Mouse (Mus musculus): Measurements from ENCODE around the gene Cox6a1. TPM values are rescaled to one million over a fixed set of nuclear protein-coding genes. Genes with fewer than 3 reads are reported as not detected.
A peak's percentile ranks its signal among the peaks of the same experiment; 100 is the strongest.
"Not testable (repeated sequence)": the region's sequence is repeated elsewhere in the genome, so short reads cannot be mapped to it uniquely, and the experiment has no call there.

Gene Cox6a1
- 1,007 and 1,008 TPM in 2 replicates for polyA plus RNA-seq (2015; fragmentation: Nextera tagmentation; extraction: Ambion mirVana)

DNA sequence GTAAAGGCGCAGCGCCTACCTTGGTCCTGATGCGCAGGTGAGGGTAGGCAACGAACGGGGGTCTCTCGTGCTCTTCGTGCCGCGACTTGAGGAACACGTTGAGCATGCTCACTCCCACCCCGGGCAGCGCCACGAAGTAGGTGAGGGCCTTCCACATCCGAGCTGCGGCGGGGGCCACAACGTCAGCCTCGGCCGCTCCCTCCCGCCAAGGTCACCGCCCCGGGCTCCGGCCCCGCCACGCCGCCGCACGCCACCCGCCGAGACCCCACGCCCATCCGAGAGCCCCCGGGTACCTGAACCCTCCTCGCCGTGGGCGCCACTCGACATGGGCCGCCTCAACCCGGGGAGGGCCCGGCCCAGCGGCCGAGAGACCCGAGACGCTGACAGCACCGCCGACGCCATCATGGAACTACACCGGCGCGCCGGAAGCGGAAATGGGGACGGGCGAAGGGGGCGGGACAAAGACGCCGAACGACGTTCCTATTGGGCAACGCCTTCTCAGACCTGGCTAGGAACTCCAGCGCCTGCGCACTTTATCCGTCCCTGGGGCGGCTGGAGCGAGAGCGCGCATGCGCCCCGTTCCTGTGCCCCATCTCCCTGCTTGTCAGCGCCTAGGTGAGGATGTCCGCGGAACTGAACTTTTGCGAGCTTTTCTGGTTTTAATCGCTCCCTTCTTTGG is at the start of gene Cox6a1:
Gene Cox6a1 (minus strand): TSS at position 436 of the 679 bp plus-strand sequence.
- under 1% methylated on average over 71 of the region's 74 CpGs for WGBS

DNA sequence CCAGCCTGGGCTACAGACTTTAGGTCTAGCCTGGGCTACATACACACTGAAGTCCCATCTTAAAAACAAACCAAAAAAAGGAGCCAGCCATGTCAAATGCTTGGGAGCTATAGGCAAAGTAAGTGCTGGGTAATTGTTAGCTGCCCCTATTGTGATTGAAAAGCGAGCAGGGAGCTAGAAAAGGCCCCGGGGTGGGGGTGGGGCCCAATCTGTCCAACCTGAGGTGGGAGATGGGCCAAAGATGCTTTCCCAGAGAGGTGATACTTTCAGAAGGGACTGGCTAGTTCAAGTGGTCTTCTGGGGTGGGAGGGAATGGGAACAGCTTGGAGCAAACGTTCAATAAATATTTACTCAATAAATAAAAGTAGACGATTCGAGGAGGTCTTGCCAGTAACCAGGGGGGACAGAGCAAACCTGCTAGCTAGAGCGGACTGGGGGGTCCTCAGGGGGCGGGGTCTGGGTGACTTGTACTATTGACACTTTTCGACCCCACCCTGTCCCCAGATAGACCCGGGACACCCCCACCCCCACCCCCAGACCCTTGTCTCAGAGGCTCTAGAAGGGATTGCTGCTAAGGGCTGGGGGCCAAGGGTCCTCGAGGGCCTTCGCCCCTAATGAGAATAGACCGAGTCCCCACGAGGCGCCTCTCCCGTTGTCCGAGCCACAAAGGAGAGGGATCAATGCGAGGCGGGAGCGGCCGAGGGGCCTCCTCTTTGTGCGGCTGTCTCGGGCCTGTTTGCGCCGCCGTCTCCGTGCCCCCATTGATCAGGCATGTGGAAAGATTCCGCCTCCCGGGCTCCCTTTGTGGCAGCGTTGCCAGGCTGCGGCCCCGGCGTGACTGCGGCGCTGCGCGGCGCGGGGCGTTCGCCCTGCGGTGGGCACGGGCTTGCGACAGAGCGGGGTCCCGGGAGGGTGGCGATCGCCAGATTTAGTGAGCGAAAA is 49.3 kb upstream of the Cox6a1 start:
- peak overlapping the region; percentile 81 for H3K4me2 ChIP-seq (ENCODE audit: low read length)
- H3K27me3 ChIP-seq (ENCODE audit: control insufficient read depth, insufficient read depth, low read depth, low read length): no peaks in the 10 kb centered on the region
- H3K4me3 ChIP-seq (ENCODE audit: low read depth, low read length): peak overlapping the region; percentile 38
- WGBS: 1% methylated on average over 48 of the region's 48 CpGs
- H3K4me1 ChIP-seq (ENCODE audit: control insufficient read depth, insufficient read depth, low read length): peaks cover 14% of the 10 kb centered on the region
- H3K9ac ChIP-seq (ENCODE audit: low read depth, low read length): peak overlapping the region; percentile 81
- no peaks in the 10 kb centered on the region for H3K9me3 ChIP-seq (replicated peaks; ENCODE audit: control insufficient read depth, low read length, poor library complexity, severe bottlenecking)
- no peaks in the 10 kb centered on the region for H3K36me3 ChIP-seq (ENCODE audit: control insufficient read depth, insufficient read depth, low read length)
- ATAC-seq: peak; percentile 80
- peak overlapping the region; percentile 80 for H3K27ac ChIP-seq (ENCODE audit: low read length)

More for the DNA sequence above, at the start of gene Cox6a1:
- H3K36me3 ChIP-seq (ENCODE audit: control insufficient read depth, insufficient read depth, low read length): peaks cover 16% of the 10 kb centered on the region
- peak within 1 kb of the TSS; percentile 88 for H3K9ac ChIP-seq (ENCODE audit: low read depth, low read length)
- H3K27me3 ChIP-seq (ENCODE audit: control insufficient read depth, insufficient read depth, low read depth, low read length): no peaks in the 10 kb centered on the region
- peak; percentile 93 for ATAC-seq
- H3K27ac ChIP-seq (ENCODE audit: low read length): peak within 1 kb of the TSS; percentile 81
- no peaks in the 10 kb centered on the region for H3K9me3 ChIP-seq (replicated peaks; ENCODE audit: control insufficient read depth, low read length, poor library complexity, severe bottlenecking)
- H3K4me2 ChIP-seq (ENCODE audit: low read length): peak within 1 kb of the TSS; percentile 94
- peaks cover 15% of the 10 kb centered on the region for H3K4me1 ChIP-seq (ENCODE audit: control insufficient read depth, insufficient read depth, low read length)
- H3K4me3 ChIP-seq (ENCODE audit: low read depth, low read length): peak within 1 kb of the TSS; percentile 93

- Histone ChIP-seq H3K9me3 (replicated peaks; ENCODE audit: control insufficient read depth, low read length, poor library complexity, severe bottlenecking) (no peaks in the 10 kb centered on the region), H3K36me3 (ENCODE audit: control insufficient read depth, insufficient read depth, low read length) (no peaks in the 10 kb centered on the region), H3K4me2 (ENCODE audit: low read length) (no peak overlapping the region), H3K4me1 (ENCODE audit: control insufficient read depth, insufficient read depth, low read length) (peaks cover 14% of the 10 kb centered on the region), H3K27ac (ENCODE audit: low read length) (no peak overlapping the region), H3K9ac (ENCODE audit: low read depth, low read length) (no peak overlapping the region), H3K27me3 (ENCODE audit: control insufficient read depth, insufficient read depth, low read depth, low read length) (no peaks in the 10 kb centered on the region), H3K4me3 (ENCODE audit: low read depth, low read length) (no peak overlapping the region)
- WGBS: 52% methylated on average over 11 of the region's 11 CpGs
- ATAC-seq: no peak
These were observed 47.9 kb upstream of the Cox6a1 start for GRCm38 (mm10) chr5:115396654-115397053.

GRCm38 (mm10) chr5:115394836-115395235 is 46.1 kb upstream of the Cox6a1 start:
- Histone ChIP-seq H3K9me3 (replicated peaks; ENCODE audit: control insufficient read depth, low read length, poor library complexity, severe bottlenecking) (no peaks in the 10 kb centered on the region), H3K27ac (ENCODE audit: low read length) (no peak overlapping the region)
- 20% methylated on average over 10 of the region's 10 CpGs for WGBS

DNA sequence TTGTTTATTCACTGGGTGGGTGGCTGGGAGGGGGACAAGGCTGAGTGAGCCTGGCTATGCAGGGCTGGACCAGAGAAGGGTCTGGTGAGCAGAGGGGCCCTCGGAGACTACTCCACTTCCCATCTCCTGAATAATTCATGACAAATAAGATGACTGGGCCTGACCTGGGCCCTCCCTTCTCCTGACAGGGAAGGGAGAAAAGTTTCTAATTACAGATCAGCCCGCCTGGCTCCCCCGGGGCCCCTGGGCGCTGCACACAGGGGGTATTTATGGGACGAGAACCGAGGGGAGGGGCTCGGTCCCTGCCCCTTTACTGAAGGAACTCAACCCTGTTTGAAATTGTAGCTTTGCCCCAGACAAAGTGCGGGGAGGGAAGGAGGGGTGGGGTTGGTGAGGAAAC is 45.4 kb upstream of the Cox6a1 start:
- no peaks in the 10 kb centered on the region for H3K27me3 ChIP-seq (ENCODE audit: control insufficient read depth, insufficient read depth, low read depth, low read length)
- H3K9ac ChIP-seq (ENCODE audit: low read depth, low read length): no peak overlapping the region
- peaks cover 14% of the 10 kb centered on the region for H3K4me1 ChIP-seq (ENCODE audit: control insufficient read depth, insufficient read depth, low read length)
- H3K9me3 ChIP-seq (replicated peaks; ENCODE audit: control insufficient read depth, low read length, poor library complexity, severe bottlenecking): no peaks in the 10 kb centered on the region
- no peak overlapping the region for H3K4me2 ChIP-seq (ENCODE audit: low read length)
- WGBS: 2% methylated on average over 8 of the region's 8 CpGs
- H3K27ac ChIP-seq (ENCODE audit: low read length): no peak overlapping the region
- no peak overlapping the region for H3K4me3 ChIP-seq (ENCODE audit: low read depth, low read length)
- no peak for ATAC-seq
- no peaks in the 10 kb centered on the region for H3K36me3 ChIP-seq (ENCODE audit: control insufficient read depth, insufficient read depth, low read length)

More at GRCm38 (mm10) chr5:115394836-115395235, 46.1 kb upstream of the Cox6a1 start:
- no peak for ATAC-seq
- Histone ChIP-seq H3K27me3 (ENCODE audit: control insufficient read depth, insufficient read depth, low read depth, low read length) (no peaks in the 10 kb centered on the region), H3K4me3 (ENCODE audit: low read depth, low read length) (no peak overlapping the region), H3K9ac (ENCODE audit: low read depth, low read length) (no peak overlapping the region), H3K4me2 (ENCODE audit: low read length) (no peak overlapping the region), H3K36me3 (ENCODE audit: control insufficient read depth, insufficient read depth, low read length) (no peaks in the 10 kb centered on the region), H3K4me1 (ENCODE audit: control insufficient read depth, insufficient read depth, low read length) (peaks cover 14% of the 10 kb centered on the region)

- H3K36me3 ChIP-seq (ENCODE audit: control insufficient read depth, insufficient read depth, low read length): no peaks in the 10 kb centered on the region
- no peak overlapping the region for H3K4me2 ChIP-seq (ENCODE audit: low read length)
- H3K4me3 ChIP-seq (ENCODE audit: low read depth, low read length): no peak overlapping the region
- H3K9me3 ChIP-seq (replicated peaks; ENCODE audit: control insufficient read depth, low read length, poor library complexity, severe bottlenecking): no peaks in the 10 kb centered on the region
- 91% methylated on average over 1 of the region's 1 CpGs for WGBS
- no peak for ATAC-seq
- H3K4me1 ChIP-seq (ENCODE audit: control insufficient read depth, insufficient read depth, low read length): peaks cover 2% of the 10 kb centered on the region
- H3K27ac ChIP-seq (ENCODE audit: low read length): no peak overlapping the region
- no peaks in the 10 kb centered on the region for H3K27me3 ChIP-seq (ENCODE audit: control insufficient read depth, insufficient read depth, low read depth, low read length)
- H3K9ac ChIP-seq (ENCODE audit: low read depth, low read length): no peak overlapping the region
These were observed 44.2 kb upstream of the Cox6a1 start for GRCm38 (mm10) chr5:115392969-115393368.

DNA sequence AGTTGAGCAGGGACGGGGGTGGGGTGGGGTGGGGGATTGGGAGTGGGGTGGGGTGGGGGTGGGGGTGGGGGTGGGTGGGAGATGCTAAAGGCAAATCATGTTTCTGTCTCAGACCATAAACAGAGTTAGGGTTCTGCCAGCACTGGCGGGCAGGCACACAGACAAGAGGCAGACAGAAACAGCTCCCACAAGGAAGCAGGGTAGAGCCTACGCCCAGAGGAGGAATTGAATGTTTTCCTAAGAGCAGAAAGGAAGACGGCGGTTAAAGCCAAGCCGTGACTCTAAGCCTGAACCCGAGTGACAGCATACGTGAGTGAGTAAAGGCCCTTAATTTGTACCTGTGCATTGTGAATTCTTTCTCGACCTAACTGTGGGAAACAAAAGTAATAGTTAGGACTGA is 43.2 kb upstream of the Cox6a1 start:
- no peaks in the 10 kb centered on the region for H3K36me3 ChIP-seq (ENCODE audit: control insufficient read depth, insufficient read depth, low read length)
- no peak overlapping the region for H3K4me3 ChIP-seq (ENCODE audit: low read depth, low read length)
- H3K4me2 ChIP-seq (ENCODE audit: low read length): no peak overlapping the region
- no peak for ATAC-seq
- no peaks in the 10 kb centered on the region for H3K4me1 ChIP-seq (ENCODE audit: control insufficient read depth, insufficient read depth, low read length)
- H3K27ac ChIP-seq (ENCODE audit: low read length): no peak overlapping the region
- 32% methylated on average over 9 of the region's 9 CpGs for WGBS
- H3K9me3 ChIP-seq (replicated peaks; ENCODE audit: control insufficient read depth, low read length, poor library complexity, severe bottlenecking): no peaks in the 10 kb centered on the region
- no peaks in the 10 kb centered on the region for H3K27me3 ChIP-seq (ENCODE audit: control insufficient read depth, insufficient read depth, low read depth, low read length)
- H3K9ac ChIP-seq (ENCODE audit: low read depth, low read length): no peak overlapping the region

DNA sequence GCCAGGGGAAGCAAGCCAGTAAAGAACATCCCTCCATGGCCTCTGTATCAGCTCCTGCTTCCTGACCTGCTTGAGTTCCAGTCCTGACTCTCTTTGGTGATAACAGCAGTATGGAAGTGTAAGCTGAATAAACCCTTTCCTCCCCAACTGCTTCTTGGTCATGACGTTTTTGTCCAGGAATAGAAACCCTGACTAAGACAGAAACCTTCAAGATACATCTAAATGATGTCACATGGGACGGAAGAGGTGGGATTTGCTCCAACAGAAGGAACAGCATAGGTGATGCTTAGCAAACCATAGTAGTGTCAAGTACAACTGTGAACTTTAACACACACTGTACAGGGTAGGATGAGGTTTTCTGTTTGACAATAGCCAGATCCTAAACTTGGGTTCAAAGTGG is 30.1 kb upstream of the Cox6a1 start:
- not testable (repeated sequence) for ATAC-seq; H3K4me1 ChIP-seq (ENCODE audit: control insufficient read depth, insufficient read depth, low read length)
- 91% methylated on average over 2 of the region's 2 CpGs for WGBS

GRCm38 (mm10) chr5:115375436-115375835 is 26.7 kb upstream of the Cox6a1 start:
- Histone ChIP-seq H3K27me3 (ENCODE audit: control insufficient read depth, insufficient read depth, low read depth, low read length) (no peaks in the 10 kb centered on the region), H3K4me2 (ENCODE audit: low read length) (no peak overlapping the region), H3K9ac (ENCODE audit: low read depth, low read length) (no peak overlapping the region), H3K27ac (ENCODE audit: low read length) (no peak overlapping the region), H3K36me3 (ENCODE audit: control insufficient read depth, insufficient read depth, low read length) (no peaks in the 10 kb centered on the region), H3K4me1 (ENCODE audit: control insufficient read depth, insufficient read depth, low read length) (0 out of 2 replicates have a peak, but pooled peaks cover 2% of the 10 kb centered on the region), H3K4me3 (ENCODE audit: low read depth, low read length) (no peak overlapping the region), H3K9me3 (replicated peaks; ENCODE audit: control insufficient read depth, low read length, poor library complexity, severe bottlenecking) (no peaks in the 10 kb centered on the region)
- 87% methylated on average over 2 of the region's 2 CpGs for WGBS
- no peak for ATAC-seq

More for the DNA sequence above, 30.1 kb upstream of the Cox6a1 start:
- H3K36me3 ChIP-seq (ENCODE audit: control insufficient read depth, insufficient read depth, low read length); H3K4me3 ChIP-seq (ENCODE audit: low read depth, low read length); H3K27me3 ChIP-seq (ENCODE audit: control insufficient read depth, insufficient read depth, low read depth, low read length); H3K27ac ChIP-seq (ENCODE audit: low read length); H3K9me3 ChIP-seq (replicated peaks; ENCODE audit: control insufficient read depth, low read length, poor library complexity, severe bottlenecking); H3K9ac ChIP-seq (ENCODE audit: low read depth, low read length); H3K4me2 ChIP-seq (ENCODE audit: low read length): not testable (repeated sequence)
